Mouse (Mus musculus) T-helper 17 cell (primary cell): ENCODE data around the gene Olfr1387.
"Not testable (repeated sequence)": the region's sequence is repeated elsewhere in the genome, so short reads cannot be mapped to it uniquely, and the experiment has no call there.

Source experiments
- in situ Hi-C, 2 experiments: fragments of 300-600 bp; cut with MboI, MseI; formaldehyde crosslinking; loops; 1 replicate in 1 of 2; 2 replicates in 1 of 2; pipeline ENCODE4 v1.15.1; 2025; ENCODE audit warnings: high pct_unique_total_duplicates in 2 of 2

Gene Olfr1387

GRCm38 (mm10) chr11:49455043-49455442, at the start of gene Olfr1387:
Gene Olfr1387, plus strand, starts transcription at chr11:49455343.
- in situ Hi-C loops: no loop called here

GRCm38 (mm10) chr11:49406784-49407183, 48.4 kb upstream of the Olfr1387 start:
- in situ Hi-C loops: loop anchor here in 1 of 2 experiments (25.0 kb wide), 1 partner anchor 219 kb away; the partner anchor contains the start of gene Btnl9

- in situ Hi-C loops: loop anchor here (10.0 to 25.0 kb wide), 2 partner anchors 223 to 226 kb away; partner anchors contain the start of gene Btnl9 (in 2 of the 2)
Measured at GRCm38 (mm10) chr11:49410540-49410939, 44.6 kb upstream of the Olfr1387 start.

GRCm38 (mm10) chr11:49422767-49423166, 32.4 kb upstream of the Olfr1387 start, which contains the start of gene Olfr1389:
Gene Olfr1389, plus strand, starts transcription at chr11:49423067.
- in situ Hi-C loops: loop anchor here in 1 of 2 experiments (25.0 kb wide), 1 partner anchor 235 kb away; the partner anchor contains the start of gene Btnl9

- in situ Hi-C loops: no loop called here
Measured at GRCm38 (mm10) chr11:49425257-49425927, 29.8 kb upstream of the Olfr1387 start.

GRCm38 (mm10) chr11:49429641-49430040, 25.5 kb upstream of the Olfr1387 start:
- in situ Hi-C loops: no loop called here

GRCm38 (mm10) chr11:49436411-49436810, 18.7 kb upstream of the Olfr1387 start, which contains the start of gene Olfr1388:
Gene Olfr1388, plus strand, starts transcription at chr11:49436624.
- in situ Hi-C loops: no loop called here

GRCm38 (mm10) chr11:49464746-49465145, 9.6 kb downstream of the Olfr1387 start, which contains the start of gene Olfr1386:
Gene Olfr1386, plus strand, starts transcription at chr11:49465046.
- in situ Hi-C loops: not testable (repeated sequence)

GRCm38 (mm10) chr11:49485973-49486372, 30.8 kb downstream of the Olfr1387 start:
- in situ Hi-C loops: no loop called here

- in situ Hi-C loops: not testable (repeated sequence)
Measured at GRCm38 (mm10) chr11:49488770-49489169, 33.6 kb downstream of the Olfr1387 start, which contains the start of gene Olfr1385. Gene Olfr1385, plus strand, starts transcription at chr11:49489070.
